Mouse (Mus musculus) activated CD4-positive, CD25-positive, alpha-beta regulatory T cell, adult 4 months (primary cell): ENCODE measurements around the gene Copa. TPM values are rescaled to one million over a fixed set of nuclear protein-coding genes. Genes with fewer than 3 reads are reported as not detected.

Experiments
- ATAC-seq: one replicate; pipeline ENCODE4 v1.8.0; 2017
- polyA plus RNA-seq, 2 experiments: library from polyadenylated mRNA; unstranded; fragments of 100-300 nt; shearing (Covaris generic); gene quantifications; one replicate each; pipeline ENCODE4 v1.2.1; 2017

Gene Copa
- polyA plus RNA-seq, 2 experiments from 2014 or later: 84.6 to 111 TPM

DNA sequence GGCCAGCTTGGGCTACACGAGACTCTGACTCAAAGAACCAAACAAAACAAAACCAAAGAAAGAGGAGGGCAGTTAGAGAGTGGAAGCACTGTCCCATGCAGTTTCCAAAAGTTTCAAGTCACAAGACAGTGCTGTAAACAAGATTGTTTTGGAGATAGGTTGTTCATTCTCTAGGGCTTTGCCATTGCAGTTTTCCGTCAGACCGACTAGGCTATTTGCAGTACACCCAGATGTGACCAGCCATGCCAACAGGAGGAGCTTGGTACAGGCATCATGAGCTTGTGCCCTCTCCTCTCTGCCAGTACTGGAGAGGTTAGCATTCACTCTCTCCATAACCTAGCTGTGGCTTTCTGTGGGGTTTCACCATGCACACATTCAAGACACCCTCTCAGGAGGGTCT lies 11.2 kb downstream of the Copa start:
- ATAC-seq: no peak

DNA sequence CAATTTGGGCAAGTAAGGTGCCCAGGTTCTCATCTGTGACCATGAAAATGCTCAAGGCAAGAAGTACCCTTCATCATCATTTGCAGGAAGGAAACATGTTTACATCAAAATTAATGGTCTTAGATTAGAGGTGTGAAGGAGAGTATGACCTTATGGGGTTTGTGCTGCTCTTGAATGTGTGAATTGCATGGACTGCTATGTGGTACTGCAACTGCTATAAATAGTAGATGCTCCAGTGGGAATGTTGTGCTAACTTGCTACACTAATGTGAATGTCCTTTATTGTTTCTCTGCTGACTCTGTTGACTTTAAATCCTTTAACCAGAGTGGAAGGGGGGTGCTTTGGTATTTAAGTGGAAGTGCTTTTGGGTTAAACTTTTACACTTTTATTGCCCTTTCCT lies 12.0 kb downstream of the Copa start:
- ATAC-seq: no peak

DNA sequence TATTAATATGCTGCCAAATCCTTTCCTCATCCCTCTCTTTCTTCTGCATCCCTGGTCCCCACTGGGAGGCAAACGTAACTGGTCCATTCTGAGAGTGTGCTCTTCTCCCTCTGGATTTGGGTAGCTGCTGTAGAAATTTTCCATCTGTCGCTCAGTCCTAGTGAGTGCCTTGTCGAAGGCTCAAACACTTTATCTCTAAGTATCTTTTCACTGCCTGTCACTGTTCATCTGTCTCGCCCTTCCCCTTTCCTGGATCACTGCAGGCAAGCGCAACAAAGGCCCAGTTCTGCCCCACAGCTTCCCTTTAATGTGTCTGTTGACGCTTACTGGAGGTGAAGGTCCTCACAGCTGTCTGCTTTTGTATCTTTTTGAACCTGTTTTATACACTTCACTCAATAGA lies 12.9 kb downstream of the Copa start:
- no peak for ATAC-seq

DNA sequence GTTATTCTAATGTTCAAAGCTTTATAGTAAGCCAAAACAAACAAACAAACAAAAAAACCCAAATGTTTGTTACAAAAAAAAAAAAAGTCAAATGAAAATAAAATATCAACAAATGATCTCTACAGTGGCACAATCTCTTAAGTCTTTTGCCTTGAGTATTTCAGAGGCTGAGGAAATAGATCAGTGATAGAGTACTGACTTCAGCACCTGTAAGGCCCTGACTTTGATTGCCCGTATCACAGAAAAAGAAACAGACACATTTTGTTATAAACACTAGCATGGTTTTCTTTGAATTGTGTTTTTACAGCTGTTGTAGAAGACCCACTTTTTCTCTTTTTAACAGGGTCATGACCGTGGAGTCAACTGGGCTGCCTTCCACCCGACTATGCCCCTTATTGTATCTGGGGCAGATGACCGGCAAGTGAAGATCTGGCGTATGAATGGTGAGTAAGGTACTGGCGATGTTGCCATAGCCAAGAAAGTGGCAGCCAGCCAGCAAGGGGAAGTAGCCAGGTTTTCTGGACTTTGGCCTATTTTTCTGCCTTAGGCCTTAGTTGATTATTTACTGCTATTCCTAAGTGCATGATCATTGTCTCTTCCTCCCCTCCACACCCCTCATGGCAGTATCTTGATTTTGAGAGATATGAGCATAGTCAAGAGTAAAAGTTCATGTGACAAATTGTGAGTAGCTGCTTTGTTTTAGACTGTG lies 17.1 kb downstream of the Copa start:
- no peak for ATAC-seq

DNA sequence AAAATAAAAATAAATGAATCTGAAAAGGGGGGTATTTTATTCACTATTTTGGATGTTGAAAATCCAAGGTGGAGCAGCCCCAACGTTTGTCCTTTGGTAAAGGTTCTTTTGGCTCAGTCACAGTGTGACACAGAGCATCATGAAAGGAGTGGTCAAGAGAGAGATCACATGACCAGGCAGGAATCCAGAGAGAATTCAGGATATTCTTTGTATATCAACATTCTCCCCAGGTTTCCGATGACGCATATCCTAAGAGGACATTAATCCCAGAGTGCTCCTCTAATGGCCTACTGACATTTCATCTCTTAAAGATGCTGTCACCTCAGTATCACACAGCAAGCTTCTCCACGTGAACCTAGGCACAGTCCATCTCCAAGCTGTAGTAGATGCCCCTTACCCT lies 21.3 kb downstream of the Copa start:
- no peak for ATAC-seq

DNA sequence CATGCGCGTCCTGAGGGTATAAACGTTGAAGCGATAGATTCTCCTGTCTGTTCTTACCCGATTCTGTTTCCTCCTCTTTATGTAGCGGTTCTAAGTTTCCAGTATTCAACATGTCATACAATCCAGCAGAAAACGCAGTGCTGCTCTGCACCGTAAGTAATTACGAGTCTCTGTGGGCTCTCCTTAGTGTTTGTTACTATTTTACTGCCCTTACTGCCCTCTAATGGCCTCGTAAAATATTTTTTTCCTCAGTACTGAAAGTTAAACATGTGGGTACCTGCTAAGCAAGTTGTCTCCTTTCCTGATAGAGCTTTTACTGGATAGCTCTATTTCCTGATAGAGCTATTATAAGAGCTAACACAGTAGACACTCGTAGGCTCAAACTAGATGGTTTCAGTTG lies 22.8 kb downstream of the Copa start:
- ATAC-seq: no peak

DNA sequence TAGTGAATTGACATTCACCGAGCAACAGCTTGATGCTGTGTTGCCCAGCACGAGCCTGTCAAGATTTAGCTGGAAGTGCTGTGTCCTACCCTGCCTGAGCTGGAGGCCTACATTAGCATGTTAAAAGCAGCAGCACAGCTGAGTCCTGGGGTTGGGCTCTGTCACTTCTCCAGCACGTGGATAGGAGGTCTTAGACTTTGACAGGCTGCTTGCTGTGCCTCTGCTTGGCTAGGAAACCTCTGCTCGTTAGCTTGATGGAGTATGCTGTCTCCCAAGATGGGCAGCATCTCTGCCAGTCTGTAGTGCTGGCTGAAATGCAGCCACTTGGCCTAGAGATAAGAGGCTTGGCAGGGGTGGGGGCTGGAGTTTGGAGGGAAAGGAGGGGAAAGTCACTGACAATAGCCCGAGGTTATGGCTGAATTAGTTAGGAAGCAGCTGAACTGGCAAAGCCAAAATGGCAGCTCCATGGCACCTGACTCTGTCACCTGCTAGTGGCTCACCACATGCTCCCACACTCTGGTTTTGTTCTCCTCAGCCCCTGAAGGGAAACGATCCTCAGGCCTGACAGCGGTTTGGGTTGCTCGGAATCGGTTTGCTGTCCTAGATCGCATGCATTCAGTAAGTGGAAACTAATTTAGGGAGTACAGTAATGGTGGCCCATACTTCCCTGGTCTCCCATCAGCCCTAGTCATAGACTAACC lies 25.6 kb downstream of the Copa start:
- ATAC-seq: no peak

DNA sequence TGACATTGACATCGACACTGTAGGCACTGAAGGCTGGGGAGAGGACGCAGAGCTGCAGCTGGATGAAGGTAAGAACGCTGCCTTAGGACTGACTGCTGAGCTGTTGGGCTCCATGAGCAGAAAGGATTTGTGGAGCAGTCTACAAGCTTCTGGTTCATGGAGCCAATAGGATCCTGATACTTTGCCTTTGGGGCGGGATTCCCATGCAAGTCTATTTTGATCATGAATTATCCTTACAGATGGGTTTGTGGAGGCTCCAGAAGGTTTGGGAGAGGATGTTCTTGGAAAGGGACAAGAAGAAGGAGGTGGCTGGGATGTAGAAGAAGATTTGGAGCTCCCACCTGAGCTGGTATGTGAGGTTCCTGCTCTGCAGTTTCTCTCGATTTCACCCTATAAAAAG lies 34.6 kb downstream of the Copa start:
- ATAC-seq: no peak

DNA sequence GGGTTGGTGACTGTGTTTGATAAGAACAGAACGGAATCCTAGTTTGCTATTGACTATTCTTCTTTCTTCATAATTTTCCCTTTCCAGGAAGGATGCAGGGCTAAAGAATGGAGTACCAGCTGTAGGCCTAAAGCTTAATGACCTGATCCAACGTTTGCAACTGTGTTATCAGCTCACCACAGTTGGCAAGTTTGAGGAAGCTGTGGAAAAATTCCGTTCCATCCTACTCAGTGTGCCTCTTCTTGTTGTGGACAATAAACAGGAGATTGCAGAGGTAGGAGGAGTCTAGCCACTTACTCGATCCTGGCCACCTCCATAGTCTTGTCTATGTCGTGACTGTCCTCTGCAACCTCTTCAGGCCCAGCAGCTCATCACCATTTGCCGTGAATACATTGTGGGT lies 36.8 kb downstream of the Copa start:
- no peak for ATAC-seq

DNA sequence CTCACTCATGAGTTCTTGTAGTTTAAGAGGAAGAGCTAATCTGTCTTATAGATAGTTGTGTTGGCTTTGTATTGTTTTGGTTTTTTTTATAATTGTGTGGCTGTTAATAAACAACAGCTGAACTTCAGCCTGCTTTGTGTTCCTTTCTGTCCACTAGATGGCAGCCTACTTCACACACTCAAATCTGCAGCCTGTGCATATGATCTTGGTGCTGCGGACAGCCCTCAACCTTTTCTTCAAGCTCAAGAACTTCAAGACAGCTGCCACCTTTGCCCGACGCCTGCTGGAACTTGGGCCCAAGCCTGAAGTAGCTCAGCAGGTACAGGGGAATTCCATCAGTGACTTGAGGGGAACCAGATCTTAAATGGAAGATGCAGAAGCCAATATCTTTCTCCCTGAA lies 37.4 kb downstream of the Copa start:
- peak; percentile 68 for ATAC-seq

DNA sequence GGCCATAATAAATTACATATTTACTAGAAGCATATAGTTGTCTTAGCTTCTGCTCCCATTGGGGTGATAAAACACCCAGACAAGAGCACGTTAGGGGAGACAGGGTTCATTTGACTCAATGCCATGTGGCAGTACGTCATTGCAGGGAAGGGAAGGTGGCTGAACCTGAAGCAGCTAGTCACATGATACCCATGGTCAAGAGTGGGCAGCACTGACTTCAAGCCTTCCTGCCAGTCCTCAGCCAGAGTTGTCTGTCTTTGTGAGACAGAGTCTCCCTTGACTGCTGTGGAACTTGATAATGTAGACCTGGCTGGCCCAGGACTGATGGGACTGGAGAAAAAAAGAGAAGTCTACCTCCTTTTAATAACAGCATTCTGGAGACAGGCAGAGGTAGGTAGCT lies 40.3 kb downstream of the Copa start:
- ATAC-seq: no peak

DNA sequence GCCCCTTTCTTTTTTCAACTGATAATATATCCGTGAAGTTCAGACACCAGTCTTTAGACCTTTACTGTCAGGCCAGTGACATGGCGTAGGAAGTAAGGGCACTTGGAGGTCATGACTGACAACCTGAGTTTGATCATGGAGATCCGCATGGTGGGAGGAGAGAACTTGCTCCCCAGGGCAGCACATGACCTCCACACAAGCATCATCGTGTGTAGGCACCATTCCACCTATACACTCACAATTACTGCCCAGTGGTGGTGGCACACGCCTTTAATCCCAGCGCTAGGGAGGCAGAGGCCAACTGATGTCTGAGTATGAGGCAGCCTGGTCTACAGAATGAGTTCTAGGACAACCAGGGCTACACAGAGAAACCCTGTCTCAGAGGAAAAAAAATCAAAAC lies 42.2 kb downstream of the Copa start:
- ATAC-seq: no peak

DNA sequence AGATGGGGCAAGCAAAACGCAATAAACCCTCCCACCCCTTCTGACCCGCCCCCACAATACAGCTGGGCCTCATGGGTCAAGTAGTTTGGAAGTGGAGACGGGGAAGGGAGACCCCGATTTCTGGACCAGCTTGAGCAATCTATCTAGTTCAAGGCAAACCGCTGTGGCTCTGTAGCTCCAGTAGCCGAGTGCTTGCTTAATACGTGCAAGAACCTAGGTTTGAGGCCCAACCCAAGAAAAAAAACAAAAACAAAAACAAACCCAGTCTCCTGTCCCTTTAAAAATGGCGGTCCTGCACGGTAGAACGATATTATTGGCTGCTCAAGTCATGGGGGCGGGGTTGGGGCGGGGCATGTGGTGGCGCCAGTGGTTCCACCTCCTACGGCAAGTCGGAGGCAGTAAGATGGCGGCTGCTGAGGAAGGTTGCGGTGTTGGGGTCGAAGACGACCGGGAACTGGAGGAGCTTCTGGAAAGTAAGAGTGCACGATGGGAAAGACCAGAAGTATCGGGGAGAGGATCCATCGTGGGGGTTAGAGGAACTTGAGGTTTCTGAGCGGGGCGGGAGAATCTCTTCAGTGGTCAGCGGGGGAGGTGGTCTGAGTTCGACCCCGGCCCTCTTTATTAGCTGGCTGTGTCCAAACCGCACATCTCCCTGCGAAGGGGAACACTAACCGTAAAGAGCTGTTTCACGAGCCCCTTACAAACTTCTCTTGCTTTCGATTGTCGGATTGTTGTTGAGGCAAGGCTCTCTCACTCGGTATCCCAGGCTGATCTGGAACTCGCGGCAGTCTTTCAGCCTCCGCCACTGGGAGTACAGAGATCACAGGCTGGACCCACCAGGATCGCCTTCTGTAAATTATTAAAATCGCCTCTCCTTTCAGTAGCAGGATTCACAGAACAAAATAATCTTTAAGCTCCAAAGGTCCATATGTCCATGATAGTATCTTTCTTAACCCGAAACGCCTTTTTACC lies 44.3 kb downstream of the Copa start, which contains the start of gene Pex19:
Gene Pex19 (plus strand): TSS at position 380 of the 972 bp plus-strand sequence.
- peak; percentile 89 for ATAC-seq

DNA sequence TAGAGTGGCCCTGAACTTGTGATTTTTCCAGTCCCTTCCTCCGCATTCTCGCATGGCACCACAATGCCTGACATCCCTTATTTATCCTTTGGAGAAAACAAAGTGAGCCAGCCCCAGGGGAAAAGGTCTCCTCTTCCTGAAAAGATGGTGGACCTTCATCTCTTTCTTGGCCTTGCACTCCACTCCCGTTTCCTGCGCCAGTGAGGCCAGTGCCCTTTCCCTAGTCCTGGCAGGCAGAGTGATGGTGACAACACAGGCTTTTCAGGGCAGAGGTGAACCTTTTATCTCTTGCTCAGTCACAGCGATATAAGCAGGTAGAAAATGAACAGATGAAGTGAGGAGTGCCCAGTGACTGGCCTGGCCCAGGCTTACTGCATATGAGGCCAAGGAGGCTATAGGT lies 45.2 kb downstream of the Copa start:
- ATAC-seq: no peak

DNA sequence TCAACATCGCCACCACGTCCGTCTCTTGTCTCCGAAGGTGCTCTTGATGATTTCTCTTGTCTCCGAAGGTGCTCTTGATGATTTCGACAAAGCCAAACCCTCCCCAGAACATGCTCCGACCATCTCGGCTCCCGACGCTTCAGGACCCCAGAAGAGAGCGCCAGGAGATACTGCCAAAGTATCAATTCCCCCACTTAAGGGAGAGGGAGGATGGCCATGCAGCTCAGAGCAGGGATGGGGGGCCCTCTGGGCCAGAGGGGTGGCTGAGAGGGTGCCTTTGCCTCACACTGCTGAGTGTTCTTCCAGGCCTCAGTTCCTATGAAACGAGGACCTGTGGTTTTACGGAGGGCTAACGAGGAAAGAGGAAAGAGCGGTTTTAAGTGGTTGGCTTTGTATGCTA lies 46.2 kb downstream of the Copa start:
- ATAC-seq: no peak

DNA sequence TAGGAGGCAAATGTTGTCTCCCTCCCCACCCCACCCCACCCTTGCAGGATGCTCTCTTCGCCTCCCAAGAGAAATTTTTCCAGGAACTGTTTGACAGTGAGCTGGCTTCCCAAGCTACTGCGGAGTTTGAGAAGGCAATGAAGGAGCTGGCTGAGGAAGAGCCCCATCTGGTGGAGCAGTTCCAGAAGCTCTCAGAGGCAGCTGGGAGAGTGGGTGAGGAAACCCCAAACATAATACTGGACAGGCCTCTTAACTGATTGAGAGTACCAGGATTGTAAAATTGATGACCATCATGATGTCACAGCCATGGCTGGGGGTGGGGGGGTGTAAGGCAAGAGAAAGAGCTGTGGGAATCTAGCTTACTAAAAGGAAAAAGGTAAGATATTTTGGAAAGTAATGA lies 46.8 kb downstream of the Copa start:
- no peak for ATAC-seq

DNA sequence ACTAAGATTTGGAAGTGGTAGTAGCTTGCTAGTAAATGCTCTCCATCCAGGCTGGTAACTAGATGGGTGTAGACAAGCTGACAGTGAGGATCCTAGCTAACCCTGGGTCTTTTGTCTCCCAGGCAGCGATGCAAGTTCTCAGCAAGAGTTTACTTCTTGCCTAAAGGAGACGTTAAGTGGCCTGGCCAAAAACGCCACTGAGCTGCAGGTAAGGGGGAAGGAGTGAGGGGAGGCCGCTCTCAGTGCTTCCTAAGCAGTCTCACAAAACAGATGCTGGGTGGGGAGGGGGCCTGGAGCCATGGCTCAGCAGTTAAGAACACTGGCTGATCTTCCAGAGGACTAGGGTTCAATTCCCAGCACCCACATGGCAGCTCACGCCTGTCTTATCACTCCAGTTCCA lies 47.5 kb downstream of the Copa start:
- ATAC-seq: no peak

DNA sequence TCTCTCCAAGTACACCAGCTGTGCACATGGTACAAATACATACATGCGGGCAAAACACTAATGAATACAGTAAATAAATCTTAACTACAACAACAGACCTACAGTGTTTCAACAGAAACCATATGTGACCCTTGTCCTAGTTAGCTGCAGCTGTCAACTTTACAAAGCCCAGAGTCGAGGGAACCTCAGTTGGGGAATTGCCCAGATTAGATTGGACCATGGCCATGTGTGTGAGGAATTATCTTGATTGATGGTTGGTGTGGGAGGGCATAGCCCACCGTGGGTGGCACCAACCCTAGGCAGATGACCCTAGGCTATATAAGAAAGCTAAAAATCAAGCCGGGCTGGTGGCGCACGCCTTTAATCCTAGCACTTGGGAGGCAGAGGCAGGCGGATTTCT lies 50.0 kb downstream of the Copa start:
- ATAC-seq: no peak

DNA sequence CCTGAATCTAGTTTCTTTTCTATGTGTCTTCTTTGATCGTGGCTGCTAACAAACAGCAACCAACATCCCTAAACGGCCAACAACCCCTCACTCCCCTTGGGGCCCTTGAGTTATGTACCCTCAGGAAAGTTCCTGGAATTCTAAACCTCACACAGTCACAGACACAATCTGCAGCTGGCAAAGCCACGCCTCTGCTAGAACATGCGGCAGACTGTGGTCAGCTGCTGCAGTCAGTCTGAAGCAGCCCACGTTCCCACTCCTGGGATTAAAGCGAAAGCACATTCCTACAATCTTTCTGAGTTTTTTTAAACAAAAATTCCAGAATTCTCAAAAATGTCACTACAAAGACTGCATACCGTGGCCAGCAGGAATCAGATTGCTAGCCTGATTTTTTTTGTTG lies 51.2 kb downstream of the Copa start:
- ATAC-seq: no peak

DNA sequence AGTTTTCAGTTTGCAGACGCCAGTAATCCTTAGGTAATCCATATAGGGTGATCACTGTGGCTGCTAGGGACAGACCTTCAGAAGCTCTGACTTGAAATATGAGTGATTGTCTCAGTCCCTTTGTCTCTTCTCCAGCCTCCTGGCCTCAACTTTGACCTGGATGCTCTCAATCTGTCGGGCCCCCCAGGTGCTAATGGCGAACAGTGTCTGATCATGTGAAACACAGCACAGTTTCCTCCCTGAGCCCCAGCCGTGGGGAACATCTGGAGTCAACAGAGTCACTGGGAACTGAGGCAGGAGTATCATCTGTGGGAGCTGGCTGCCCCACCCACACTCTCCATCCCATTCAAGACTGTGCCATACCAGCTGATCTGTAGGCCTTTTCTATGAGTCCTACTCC lies 51.7 kb downstream of the Copa start:
- ATAC-seq: no peak

DNA sequence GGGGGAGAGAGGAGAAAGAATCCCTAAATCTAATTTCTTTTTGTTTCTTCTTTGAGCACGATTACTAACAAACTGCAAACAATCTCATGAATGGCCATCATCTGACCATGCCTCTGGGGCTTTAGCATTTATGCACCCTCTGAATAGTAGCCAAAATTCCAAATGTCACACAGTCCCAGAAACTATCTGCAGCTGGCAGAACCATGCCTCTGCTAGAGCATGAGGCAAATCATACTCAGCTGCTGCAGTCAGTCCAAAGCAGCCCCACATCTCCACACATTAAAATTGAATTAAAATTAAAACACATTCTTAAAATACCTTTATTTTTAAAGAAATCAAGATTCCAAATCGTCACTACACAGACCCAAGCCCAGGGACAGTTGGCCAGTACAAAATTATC lies 57.8 kb downstream of the Copa start:
- no peak for ATAC-seq

DNA sequence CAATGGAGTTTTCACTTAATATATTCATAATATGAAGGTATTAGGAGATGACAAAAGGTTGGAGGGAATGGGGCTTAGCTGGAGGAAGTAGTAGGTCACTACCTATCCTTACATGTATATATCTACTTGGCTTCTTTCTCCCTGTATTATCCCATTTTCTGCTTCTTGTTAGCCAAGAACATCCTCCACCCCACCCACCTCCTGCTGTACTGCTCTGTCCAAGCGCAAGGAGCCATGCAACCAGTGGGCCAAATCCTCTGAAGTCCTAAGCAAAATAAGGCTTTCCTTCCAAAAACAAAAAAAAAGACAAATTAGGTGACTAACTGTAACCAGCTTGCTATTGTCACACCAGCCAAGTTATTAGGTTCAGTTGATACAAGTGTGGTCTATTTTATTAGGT lies 58.5 kb downstream of the Copa start:
- ATAC-seq: no peak

DNA sequence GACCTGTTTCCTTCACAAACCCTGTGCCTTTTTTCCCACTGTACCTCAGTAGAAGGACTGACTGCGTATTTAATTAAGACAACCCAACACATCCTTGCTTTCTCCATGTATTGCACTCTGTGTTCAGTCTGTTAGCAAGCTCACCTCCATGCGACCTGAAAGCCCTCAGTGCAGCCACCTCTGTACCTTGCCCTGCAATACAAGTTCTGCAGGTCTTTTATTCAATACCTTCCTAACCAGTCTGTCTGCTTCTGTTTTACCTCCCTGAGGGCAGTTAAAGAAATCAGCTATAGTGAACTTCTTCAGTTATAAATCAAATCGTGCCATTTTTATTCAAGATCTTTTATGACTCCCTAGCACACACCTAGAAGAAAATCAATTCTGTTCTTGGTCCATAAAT lies 59.2 kb downstream of the Copa start:
- ATAC-seq: no peak
